Mouse (Mus musculus): ENCODE results near the gene Olfr393. TPM values are rescaled to one million over a fixed set of nuclear protein-coding genes. Genes with fewer than 3 reads are reported as not detected.

Gene Olfr393
- total RNA-seq (2015) (not detected in 2 replicates), total RNA-seq (2017) (not detected in 2 replicates)

GRCm38 (mm10) chr11:73851354-73851753, at the start of gene Olfr393:
Gene Olfr393 (minus strand): TSS chr11:73851454.
- no peak for ATAC-seq (replicated peaks; ENCODE audit: poor library complexity)

GRCm38 (mm10) chr11:73890671-73891070, 39.4 kb upstream of the Olfr393 start, which contains the start of gene Olfr394:
Gene Olfr394 (minus strand): TSS chr11:73890771.
- ATAC-seq (replicated peaks; ENCODE audit: poor library complexity), result no peak

GRCm38 (mm10) chr11:73816949-73817348, 34.3 kb downstream of the Olfr393 start, which contains the start of gene Olfr392:
Gene Olfr392 (minus strand): TSS chr11:73817049.
- ATAC-seq (replicated peaks; ENCODE audit: poor library complexity), result no peak

GRCm38 (mm10) chr11:73802952-73803351, 48.3 kb downstream of the Olfr393 start, which contains the start of gene Olfr391-ps:
Gene Olfr391-ps (minus strand): TSS chr11:73803052.
- no peak for ATAC-seq (replicated peaks; ENCODE audit: poor library complexity)

Other genes with a start within 250 kb of the Olfr393 start
- not detected in 2 replicates for gene Zfp735, start 162.7 kb downstream of the Olfr393 start, total RNA-seq (2015)
- not detected in 2 replicates for gene Zfp735, start 162.7 kb downstream of the Olfr393 start, total RNA-seq (2017)
- not detected in 2 replicates for gene Olfr389, start 70.7 kb downstream of the Olfr393 start, total RNA-seq (2015)
- gene Olfr389, start 70.7 kb downstream of the Olfr393 start, total RNA-seq (2017), result not detected in 2 replicates
- not detected in 2 replicates for gene Olfr390, start 68.5 kb downstream of the Olfr393 start, total RNA-seq (2015)
- gene Olfr390, start 68.5 kb downstream of the Olfr393 start, total RNA-seq (2017), result not detected in 2 replicates
- gene Olfr391-ps, start 48.4 kb downstream of the Olfr393 start, total RNA-seq (2015), result not detected in 2 replicates
- gene Olfr391-ps, start 48.4 kb downstream of the Olfr393 start, total RNA-seq (2017), result not detected in 2 replicates
- gene Olfr392, start 34.4 kb downstream of the Olfr393 start, total RNA-seq (2015), result not detected in 2 replicates
- not detected in 2 replicates for gene Olfr392, start 34.4 kb downstream of the Olfr393 start, total RNA-seq (2017)
- not detected in 2 replicates for gene Olfr394, start 39.3 kb upstream of the Olfr393 start, total RNA-seq (2015)
- not detected in 2 replicates for gene Olfr394, start 39.3 kb upstream of the Olfr393 start, total RNA-seq (2017)
- gene Olfr395, start 57.8 kb upstream of the Olfr393 start, total RNA-seq (2015), result not detected in 2 replicates
- gene Olfr395, start 57.8 kb upstream of the Olfr393 start, total RNA-seq (2017), result not detected in 2 replicates
- gene Olfr23, start 85.2 kb upstream of the Olfr393 start, total RNA-seq (2015), result not detected in 2 replicates
- not detected in 2 replicates for gene Olfr23, start 85.2 kb upstream of the Olfr393 start, total RNA-seq (2017)
- not detected in 2 replicates for gene Olfr397, start 109.4 kb upstream of the Olfr393 start, total RNA-seq (2015)
- not detected in 2 replicates for gene Olfr397, start 109.4 kb upstream of the Olfr393 start, total RNA-seq (2017)
- gene Olfr398, start 139.0 kb upstream of the Olfr393 start, total RNA-seq (2015), result not detected in 2 replicates
- not detected in 2 replicates for gene Olfr398, start 139.0 kb upstream of the Olfr393 start, total RNA-seq (2017)
- gene Olfr139, start 205.1 kb upstream of the Olfr393 start, total RNA-seq (2015), result not detected in 2 replicates
- gene Olfr139, start 205.1 kb upstream of the Olfr393 start, total RNA-seq (2017), result not detected in 2 replicates
- not detected in 2 replicates for gene Olfr399, start 205.2 kb upstream of the Olfr393 start, total RNA-seq (2015)
- not detected in 2 replicates for gene Olfr399, start 205.2 kb upstream of the Olfr393 start, total RNA-seq (2017)
- not detected in 2 replicates for gene Zfp616, start 218.5 kb upstream of the Olfr393 start, total RNA-seq (2015)
- not detected in 2 replicates for gene Zfp616, start 218.5 kb upstream of the Olfr393 start, total RNA-seq (2017)